Mouse (Mus musculus) layer of hippocampus, adult 11-12 months (tissue): ENCODE data around the gene Tyro3.

Source experiments
- DNase-seq: peaks from one replicate; pipeline ENCODE4 v3.0.0; 2022; ENCODE audit warnings: low spot score

The Tyro3 gene

GRCm38 (mm10) chr2:119855310-119855850, 57.8 kb downstream of the Tyro3 start:
- no peak for DNase-seq

GRCm38 (mm10) chr2:119857341-119857740, 59.8 kb downstream of the Tyro3 start:
- no peak for DNase-seq

GRCm38 (mm10) chr2:119864484-119864883, 67.0 kb downstream of the Tyro3 start:
- DNase-seq, result peak; percentile 14
